9 mouse cellular contexts compared by ENCODE assay signal in the genomic region with DNA sequence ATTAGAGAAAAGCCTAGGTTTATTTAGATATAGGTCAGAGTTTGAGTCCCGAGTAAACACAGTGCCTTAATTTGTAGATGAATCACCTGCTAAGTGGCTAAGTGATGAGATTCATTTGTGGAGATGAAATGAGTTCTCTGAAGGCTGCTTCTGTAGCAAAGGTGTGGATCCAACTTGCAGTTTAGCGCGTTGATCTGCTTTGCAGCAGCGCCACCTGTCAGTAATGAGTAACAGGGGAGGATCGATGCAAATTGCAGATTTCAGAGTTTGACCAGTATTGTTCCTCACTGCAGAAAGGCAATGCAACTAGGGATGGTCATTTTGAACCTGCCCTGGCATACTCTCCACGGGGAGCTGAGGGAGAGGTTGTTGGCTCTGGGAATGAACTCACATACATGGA.
DNase-seq lines count a peak whose midpoint lies in the region; ATAC-seq and TF ChIP-seq lines count a peak whose summit lies in the region.
"Had no signal": no experiment of that assay in that cellular context is flagged by ENCODE, and none has a peak within 500 bp of the region (broad histone marks: within the 10 kb centered on the region; RNA-seq: fewer than 3 reads in every experiment).

No protein-coding gene starts in this region.

- H3K27me3 ChIP-seq in kidney, embryonic 15.5 days, result no peaks in the 10 kb centered on the region
- no peaks in the 10 kb centered on the region for H3K27me3 ChIP-seq in forebrain, embryonic 11.5 days (ENCODE audit: control insufficient read depth, insufficient read depth, low read length)
- H3K27me3 ChIP-seq: neural tube, embryonic 12.5 days had no signal

- 9% methylated on average over 6 of the region's 6 CpGs for whole genome bisulfite sequencing in kidney, embryonic 15.5 days
- WGBS in forebrain, embryonic 11.5 days, result 3% methylated on average over 6 of the region's 6 CpGs

- H3K4me2 ChIP-seq in kidney, embryonic 15.5 days, result no peak overlapping the region
- no peak overlapping the region for H3K4me2 ChIP-seq in forebrain, embryonic 11.5 days (ENCODE audit: low read depth, low read length, severe bottlenecking)
- H3K4me2 ChIP-seq: neural tube, embryonic 12.5 days had no signal

- H3K4me1 ChIP-seq in kidney, embryonic 15.5 days, result no peaks in the 10 kb centered on the region
- H3K4me1 ChIP-seq in forebrain, embryonic 11.5 days (replicated peaks; ENCODE audit: control insufficient read depth, insufficient read depth, low read length), result no peaks in the 10 kb centered on the region
- H3K4me1 ChIP-seq: neural tube, embryonic 12.5 days had no signal

- no peak overlapping the region for H3K9ac ChIP-seq in kidney, embryonic 15.5 days
- no peak overlapping the region for H3K9ac ChIP-seq in forebrain, embryonic 11.5 days (ENCODE audit: low read length)
- H3K9ac ChIP-seq: neural tube, embryonic 12.5 days had no signal

- TF ChIP-seq POLR2A in brain, embryonic 14.5 days (IDR thresholded peaks at IDR 0.05; ENCODE audit: borderline replicate concordance, extremely low read depth, insufficient read depth, insufficient read length, poor library complexity, severe bottlenecking), result no peak

- H3K9me3 ChIP-seq in kidney, embryonic 15.5 days (replicated peaks), result no peaks in the 10 kb centered on the region
- H3K9me3 ChIP-seq in forebrain, embryonic 11.5 days (ENCODE audit: control insufficient read depth, low read length), result no peaks in the 10 kb centered on the region
- H3K9me3 ChIP-seq: neural tube, embryonic 12.5 days had no signal

- no peak overlapping the region for H3K27ac ChIP-seq in kidney, embryonic 15.5 days
- H3K27ac ChIP-seq in forebrain, embryonic 11.5 days (ENCODE audit: low read depth, low read length), result no peak overlapping the region
- H3K27ac ChIP-seq: neural tube, embryonic 12.5 days had no signal

- H3K4me3 ChIP-seq in kidney, embryonic 15.5 days (replicated peaks), result no peak overlapping the region
- no peak overlapping the region for H3K4me3 ChIP-seq in forebrain, embryonic 11.5 days (ENCODE audit: low read depth, low read length)
- H3K4me3 ChIP-seq: neural tube, embryonic 12.5 days had no signal

- no peak; the same call in 1 of the 2 replicates for ATAC-seq in kidney, embryonic 15.5 days (replicated peaks; ENCODE audit: low FRiP score)
- no peak for ATAC-seq in forebrain, embryonic 11.5 days (replicated peaks; ENCODE audit: low FRiP score)
- no peak for ATAC-seq in megakaryocyte-erythroid progenitor cell, adult 5-6 weeks (replicated peaks; ENCODE audit: low FRiP score, low TSS enrichment, poor library complexity, severe bottlenecking)

- TF ChIP-seq CTCF in brain, embryonic 14.5 days (IDR thresholded peaks at IDR 0.05; ENCODE audit: borderline replicate concordance, extremely low read depth, insufficient read depth, insufficient read length), result peak; percentile 71; the same call in 1 of the 2 replicates

- H3K36me3 ChIP-seq in kidney, embryonic 15.5 days, result no peaks in the 10 kb centered on the region
- H3K36me3 ChIP-seq in forebrain, embryonic 11.5 days (ENCODE audit: control insufficient read depth, insufficient read depth, low read length), result no peaks in the 10 kb centered on the region
- H3K36me3 ChIP-seq: neural tube, embryonic 12.5 days had no signal

- peak; percentile 33 for DNase-seq in kidney, adult 9 months
- DNase-seq in brain, embryonic 14.5 days (ENCODE audit: low read depth), result peak; percentile 84
- DNase-seq in forebrain, embryonic 11.5 days (ENCODE audit: low spot score), result peak; percentile 55
- DNase-seq in layer of hippocampus, postnatal 14 days (ENCODE audit: low spot score in 2 of 2), result peak; percentile 37 to 66
- peak; percentile 11 for DNase-seq in retina, adult 2 months (ENCODE audit: low read depth, low spot score)
- DNase-seq in spleen, postnatal 4 days (ENCODE audit: low spot score in 2 of 2), result no peak

Comparison
In these comparisons a context has a peak if more than half of its experiments do, and no peak if none do; other contexts are left out.
1. DNase-seq: peak in kidney, adult 9 months (single experiment), brain, embryonic 14.5 days (single experiment), forebrain, embryonic 11.5 days (single experiment), layer of hippocampus, postnatal 14 days (2 of 2) and retina, adult 2 months (single experiment); none in spleen, postnatal 4 days (0 of 2).